Mouse (Mus musculus) heart, embryonic 11.5 days (tissue): ENCODE results near the gene Dph1. TPM values are rescaled to one million over a fixed set of nuclear protein-coding genes. Genes with fewer than 3 reads are reported as not detected.

Source experiments
- ATAC-seq: fragments of 200-750 bp; cut with Nextera tagmentation; replicated peaks from 2 replicates; pipeline ENCODE4 v1.8.0; 2017; ENCODE audit warnings: moderate library complexity; ENCODE audit not compliant: insufficient number of reproducible peaks, low FRiP score, low TSS enrichment
- H3K27ac ChIP-seq: fragments of 300-500 bp; sonication (generic); 2 replicates; pipeline ENCODE4 v1.5.1; 2014; ENCODE audit warnings: mild to moderate bottlenecking, low read depth, low read length
- H3K27me3 ChIP-seq: fragments of 300-500 bp; sonication (generic); 2 replicates; pipeline ENCODE4 v1.6.1; 2014; ENCODE audit warnings: mild to moderate bottlenecking, low read length, mixed read lengths; ENCODE audit not compliant: control insufficient read depth, insufficient read depth
- H3K36me3 ChIP-seq: fragments of 300-500 bp; sonication (generic); 2 replicates; pipeline ENCODE4 v1.6.1; 2014; ENCODE audit warnings: mild to moderate bottlenecking, low read length, moderate library complexity, mixed read lengths; ENCODE audit not compliant: control insufficient read depth, insufficient read depth
- H3K4me1 ChIP-seq: fragments of 300-500 bp; sonication (generic); 2 replicates; pipeline ENCODE4 v1.6.1; 2014; ENCODE audit warnings: low read length; ENCODE audit not compliant: control insufficient read depth, insufficient read depth
- H3K4me2 ChIP-seq: fragments of 300-500 bp; sonication (generic); 2 replicates; pipeline ENCODE4 v1.6.1; 2014; ENCODE audit warnings: mild to moderate bottlenecking, moderate library complexity
- H3K4me3 ChIP-seq: fragments of 300-500 bp; sonication (generic); 2 replicates; pipeline ENCODE4 v1.5.1; 2014; ENCODE audit warnings: low read depth, low read length
- H3K9ac ChIP-seq: fragments of 300-500 bp; sonication (generic); 2 replicates; pipeline ENCODE4 v1.6.1; 2014; ENCODE audit warnings: mild to moderate bottlenecking, low read depth, low read length, moderate library complexity
- H3K9me3 ChIP-seq: fragments of 300-500 bp; sonication (generic); replicated peaks from 2 replicates; pipeline ENCODE4 v1.6.1; 2016; ENCODE audit warnings: low read length; ENCODE audit not compliant: control insufficient read depth
- WGBS: fragments of 180-500 bp; shearing (Covaris S2); extraction: QIAGEN DNeasy Blood & Tissue Kit; methylation state at CpG from one replicate; pipeline ENCODE4 v1.1.7; 2014; ENCODE audit not compliant: insufficient replicate concordance; 5-methylcytosine and 5-hydroxymethylcytosine counted together
- polyA plus RNA-seq: library from polyadenylated mRNA; unstranded; fragments of >200 nt; fragmentation: Nextera tagmentation; extraction: Ambion mirVana; gene quantifications from 2 replicates; pipeline ENCODE4 v1.2.1, GENCODE M21; 2014

Dph1 gene
- polyA plus RNA-seq, 1 experiment from 2014 or later = 16.5 TPM

DNA sequence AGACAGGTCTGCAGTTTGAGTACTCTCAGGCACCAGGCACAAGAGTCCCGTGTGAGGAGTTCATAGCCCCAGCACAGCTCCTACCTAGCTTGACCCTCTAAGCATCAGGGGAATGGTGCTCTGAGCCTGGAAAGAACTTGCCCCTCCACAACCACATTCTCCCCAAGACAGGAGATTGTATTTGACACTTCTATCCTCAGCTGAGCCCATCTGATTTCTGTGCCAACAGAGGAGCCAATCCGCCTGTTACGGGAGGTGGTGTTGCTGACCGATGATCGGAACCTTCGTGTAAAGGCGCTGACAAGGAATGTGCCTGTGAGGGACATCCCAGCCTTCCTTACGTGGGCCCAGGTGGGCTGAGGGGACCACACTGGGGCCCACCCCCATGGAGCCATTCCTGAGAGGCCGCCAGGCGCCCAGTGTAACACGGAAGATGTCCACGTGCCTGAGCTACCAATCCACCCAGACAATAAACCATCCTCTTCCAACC lies 28.4 kb downstream of the Dph1 start:
- Histone ChIP-seq H3K27me3 (peaks cover 40% of the 10 kb centered on the region), H3K4me3 (no peak overlapping the region), H3K9ac (no peak overlapping the region), H3K4me2 (no peak overlapping the region), H3K9me3 (no peaks in the 10 kb centered on the region), H3K4me1 (peaks cover 41% of the 10 kb centered on the region; the same call in 1 of the 2 replicates), H3K36me3 (peaks cover 14% of the 10 kb centered on the region), H3K27ac (no peak overlapping the region)
- WGBS = 90% methylated on average over 12 of the region's 12 CpGs
- ATAC-seq = no peak

DNA sequence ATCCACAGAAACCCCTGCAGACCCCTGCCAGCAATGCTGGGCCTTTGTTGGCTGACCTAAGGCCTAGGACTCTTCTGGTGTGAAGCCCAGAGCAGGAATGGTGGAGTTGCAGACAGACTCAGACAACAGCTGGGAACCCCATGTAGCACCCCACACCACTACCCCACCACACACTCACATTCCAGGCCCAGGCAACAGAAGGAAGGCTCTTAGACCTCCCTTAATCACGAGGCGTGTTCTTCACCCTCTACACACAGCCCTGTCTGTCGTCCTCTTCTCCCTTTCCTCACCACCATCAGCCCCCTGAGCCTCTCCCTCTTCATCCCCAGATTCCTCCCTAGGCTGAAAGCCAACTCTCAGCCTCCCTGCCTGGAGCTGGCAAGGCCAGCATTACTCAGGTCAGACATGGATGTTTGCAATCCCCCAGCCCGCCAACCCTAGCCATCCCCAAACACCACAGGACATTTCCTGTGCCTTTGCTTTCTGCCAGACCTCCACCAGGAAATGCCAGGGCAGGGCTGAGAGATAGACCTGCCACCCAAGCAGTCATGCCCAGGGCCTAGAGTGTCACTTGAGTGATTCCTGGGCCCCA lies 29.5 kb downstream of the Dph1 start:
- Histone ChIP-seq H3K4me2 (no peak overlapping the region), H3K27me3 (peaks cover 29% of the 10 kb centered on the region), H3K36me3 (peaks cover 14% of the 10 kb centered on the region), H3K4me1 (peaks cover 39% of the 10 kb centered on the region), H3K9me3 (no peaks in the 10 kb centered on the region), H3K27ac (peak overlapping the region; percentile 15; the same call in 1 of the 2 replicates), H3K4me3 (no peak overlapping the region), H3K9ac (0 out of 2 replicates have a peak overlapping the region, but pooled peaks have one; percentile 10)
- ATAC-seq = no peak
- 42% methylated on average over 4 of the region's 4 CpGs for WGBS

GRCm38 (mm10) chr11:75160954-75161353 lies 30.1 kb downstream of the Dph1 start:
- H3K4me3 ChIP-seq = no peak overlapping the region
- peaks cover 39% of the 10 kb centered on the region for H3K4me1 ChIP-seq
- no peak overlapping the region for H3K27ac ChIP-seq
- 0 out of 2 replicates have a peak overlapping the region, but pooled peaks have one; percentile 10 for H3K9ac ChIP-seq
- H3K27me3 ChIP-seq = peaks cover 24% of the 10 kb centered on the region
- 70% methylated on average over 7 of the region's 7 CpGs for WGBS
- no peak overlapping the region for H3K4me2 ChIP-seq
- no peaks in the 10 kb centered on the region for H3K9me3 ChIP-seq
- no peak for ATAC-seq
- H3K36me3 ChIP-seq = peaks cover 14% of the 10 kb centered on the region

DNA sequence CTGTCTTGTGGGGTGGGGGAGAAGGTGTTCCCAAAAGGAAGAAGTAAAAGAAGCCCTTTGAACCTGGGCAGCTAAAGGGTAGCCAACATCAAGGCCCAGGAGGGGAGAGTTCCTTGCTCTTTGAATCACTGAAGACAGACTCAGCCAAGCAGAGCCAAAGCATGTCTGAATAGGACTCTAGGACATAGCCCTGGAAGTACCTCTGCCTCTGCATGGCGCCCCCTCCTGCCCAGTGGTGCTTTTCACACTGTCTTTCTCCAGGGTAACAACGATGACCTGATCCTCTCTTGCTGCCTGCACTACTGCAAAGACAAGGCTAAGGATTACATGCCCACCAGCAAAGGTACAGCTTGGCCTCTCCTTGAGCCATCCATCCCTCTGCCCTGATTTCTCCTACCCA lies 31.5 kb downstream of the Dph1 start:
- WGBS = 56% methylated on average over 2 of the region's 2 CpGs
- no peaks in the 10 kb centered on the region for H3K9me3 ChIP-seq
- no peak overlapping the region for H3K27ac ChIP-seq
- peaks cover 14% of the 10 kb centered on the region for H3K36me3 ChIP-seq
- H3K9ac ChIP-seq = no peak overlapping the region
- ATAC-seq = no peak
- H3K4me1 ChIP-seq = peaks cover 27% of the 10 kb centered on the region
- no peak overlapping the region for H3K4me3 ChIP-seq
- H3K27me3 ChIP-seq = peaks cover 10% of the 10 kb centered on the region
- no peak overlapping the region for H3K4me2 ChIP-seq

GRCm38 (mm10) chr11:75158432-75158831 lies 32.6 kb downstream of the Dph1 start:
- 95% methylated on average over 14 of the region's 14 CpGs for WGBS
- Histone ChIP-seq H3K9ac (no peak overlapping the region), H3K4me3 (no peak overlapping the region), H3K36me3 (peaks cover 14% of the 10 kb centered on the region), H3K9me3 (no peaks in the 10 kb centered on the region), H3K4me2 (no peak overlapping the region), H3K27me3 (no peaks in the 10 kb centered on the region), H3K4me1 (peaks cover 30% of the 10 kb centered on the region), H3K27ac (no peak overlapping the region)
- ATAC-seq = no peak

DNA sequence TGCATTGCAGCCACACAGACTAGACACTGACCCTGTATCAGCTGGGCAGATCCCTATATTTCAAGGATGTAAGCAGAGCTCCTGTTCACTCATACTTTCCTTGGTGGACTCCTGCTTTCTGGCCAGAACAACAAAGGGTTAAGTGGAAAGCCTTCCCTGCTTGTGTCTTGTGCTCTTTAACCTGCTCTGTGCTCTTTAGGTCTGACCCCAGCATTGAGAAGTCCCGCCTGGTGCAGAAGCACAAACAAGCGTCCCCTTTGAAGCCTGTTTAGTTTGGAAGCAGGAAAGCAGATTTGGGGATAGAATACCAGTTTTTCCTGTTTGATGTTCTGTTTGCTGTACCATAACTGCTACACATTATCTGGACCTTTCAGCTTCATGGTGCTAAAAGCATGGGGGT lies 33.1 kb downstream of the Dph1 start:
- H3K36me3 ChIP-seq = peaks cover 14% of the 10 kb centered on the region
- no peak for ATAC-seq

DNA sequence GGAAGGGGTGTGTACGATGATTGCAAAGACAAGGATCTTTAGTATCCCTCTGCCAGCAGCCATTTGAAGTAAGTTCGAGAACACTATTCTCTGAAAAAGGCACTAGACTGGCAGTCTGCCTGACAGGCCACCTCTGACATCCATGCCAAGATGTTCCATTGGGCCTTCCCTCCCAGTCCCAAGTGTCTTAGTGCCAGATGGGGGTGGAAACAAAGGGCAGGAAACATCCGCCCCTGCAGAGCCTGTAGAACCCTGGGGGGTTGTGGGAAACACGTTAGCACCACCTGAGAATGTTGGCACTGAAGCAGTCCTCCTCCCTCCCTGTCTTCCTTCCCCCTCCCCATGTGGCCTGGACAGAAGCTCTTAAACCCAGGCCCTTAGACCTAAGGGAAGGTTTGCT lies 34.0 kb downstream of the Dph1 start:
- Histone ChIP-seq H3K4me3 (no peak overlapping the region), H3K36me3 (peaks cover 14% of the 10 kb centered on the region), H3K9me3 (no peaks in the 10 kb centered on the region), H3K27me3 (no peaks in the 10 kb centered on the region), H3K4me1 (peaks cover 34% of the 10 kb centered on the region), H3K4me2 (no peak overlapping the region), H3K9ac (no peak overlapping the region), H3K27ac (no peak overlapping the region)
- ATAC-seq = no peak
- WGBS = 47% methylated on average over 4 of the region's 4 CpGs

More for the DNA sequence above, 33.1 kb downstream of the Dph1 start:
- Histone ChIP-seq H3K4me3 (no peak overlapping the region), H3K4me2 (no peak overlapping the region), H3K27me3 (no peaks in the 10 kb centered on the region), H3K9ac (no peak overlapping the region), H3K4me1 (peaks cover 30% of the 10 kb centered on the region), H3K27ac (no peak overlapping the region), H3K9me3 (no peaks in the 10 kb centered on the region)
- 57% methylated on average over 2 of the region's 2 CpGs for WGBS

DNA sequence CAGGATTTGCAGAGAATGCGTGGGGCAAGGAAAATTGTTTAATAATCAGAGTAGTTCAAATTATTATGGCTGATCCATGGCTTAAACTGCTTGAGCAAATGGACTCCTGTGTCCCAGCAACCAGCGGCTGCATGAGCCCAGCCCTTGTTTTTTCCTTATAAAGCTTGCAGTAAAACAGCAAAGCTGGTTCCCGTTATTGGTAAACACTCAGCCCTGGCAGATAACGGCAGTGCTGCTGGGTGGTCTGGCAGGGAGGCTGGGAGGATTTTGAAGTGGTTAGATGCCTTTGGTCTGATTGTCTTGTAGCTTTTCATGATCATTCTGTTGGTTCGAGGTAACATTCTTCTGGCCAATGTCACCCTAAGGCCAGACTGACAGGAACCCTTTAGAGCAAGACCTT lies 34.6 kb downstream of the Dph1 start:
- Histone ChIP-seq H3K4me3 (no peak overlapping the region), H3K27ac (no peak overlapping the region), H3K27me3 (no peaks in the 10 kb centered on the region), H3K4me2 (no peak overlapping the region), H3K4me1 (peaks cover 30% of the 10 kb centered on the region), H3K9ac (0 out of 2 replicates have a peak overlapping the region, but pooled peaks have one; percentile 22), H3K36me3 (peaks cover 14% of the 10 kb centered on the region), H3K9me3 (no peaks in the 10 kb centered on the region)
- ATAC-seq = no peak
- 44% methylated on average over 5 of the region's 5 CpGs for WGBS

GRCm38 (mm10) chr11:75155985-75156384 lies 35.1 kb downstream of the Dph1 start:
- H3K27ac ChIP-seq = no peak overlapping the region
- no peaks in the 10 kb centered on the region for H3K9me3 ChIP-seq
- H3K4me3 ChIP-seq = no peak overlapping the region
- ATAC-seq = no peak
- peaks cover 26% of the 10 kb centered on the region for H3K4me1 ChIP-seq
- WGBS = 50% methylated on average over 6 of the region's 6 CpGs
- H3K9ac ChIP-seq = 0 out of 2 replicates have a peak overlapping the region, but pooled peaks have one; percentile 22
- H3K36me3 ChIP-seq = peaks cover 14% of the 10 kb centered on the region
- no peaks in the 10 kb centered on the region for H3K27me3 ChIP-seq
- no peak overlapping the region for H3K4me2 ChIP-seq
